ENCODE assay signal across 8 mouse cellular contexts in the genomic region with DNA sequence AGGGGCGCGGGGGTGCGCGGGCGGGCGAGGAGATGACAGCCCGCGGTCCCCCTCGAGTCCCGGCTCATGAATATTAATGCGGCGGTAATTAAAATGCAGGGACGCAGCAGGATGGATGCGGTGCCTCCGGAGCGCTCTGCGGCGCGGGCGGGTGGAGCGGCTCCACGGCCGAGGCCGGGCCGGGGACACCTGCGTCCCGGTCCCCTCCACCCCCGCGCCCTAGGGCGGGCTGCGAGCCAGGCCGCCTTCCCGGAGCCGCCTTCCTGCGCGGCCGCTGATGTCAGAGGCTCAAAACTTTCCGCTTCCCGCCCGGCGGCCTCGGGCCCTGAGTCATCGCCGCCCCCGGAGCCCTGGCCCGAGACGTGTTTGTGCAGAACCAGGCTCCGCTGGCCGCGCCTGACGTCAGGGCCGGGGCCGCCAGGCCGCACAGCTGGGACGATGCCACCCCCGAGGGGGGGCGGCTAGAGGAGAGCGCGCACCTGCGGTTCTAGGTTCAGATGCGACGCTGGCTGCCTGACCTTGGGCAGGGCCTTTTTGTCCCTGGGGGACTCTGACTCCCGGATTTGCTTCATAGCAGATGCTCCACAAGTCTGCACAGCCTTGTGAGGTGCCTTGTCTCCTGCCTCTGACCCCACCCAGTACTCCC.
DNase-seq lines count a peak whose midpoint lies in the region; ATAC-seq and TF ChIP-seq lines count a peak whose summit lies in the region.

No protein-coding gene starts in this region.

- H3K27me3 ChIP-seq in embryonic facial prominence, embryonic 11.5 days (ENCODE audit: control insufficient read depth, insufficient read depth, low read length) = no peaks in the 10 kb centered on the region
- peaks cover 48% of the 10 kb centered on the region for H3K27me3 ChIP-seq in liver, embryonic 11.5 days (replicated peaks; ENCODE audit: control insufficient read depth, insufficient read depth, low read length)
- H3K27me3 ChIP-seq in stomach, postnatal 0 days (ENCODE audit: control insufficient read depth, insufficient read depth, low read length) = no peaks in the 10 kb centered on the region

- H3K9me3 ChIP-seq in embryonic facial prominence, embryonic 11.5 days (replicated peaks; ENCODE audit: control insufficient read depth, low read length) = no peaks in the 10 kb centered on the region
- H3K9me3 ChIP-seq in liver, embryonic 11.5 days (ENCODE audit: control insufficient read depth, low read length) = no peaks in the 10 kb centered on the region
- H3K9me3 ChIP-seq in stomach, postnatal 0 days (ENCODE audit: control insufficient read depth, low read length) = no peaks in the 10 kb centered on the region

- H3K36me3 ChIP-seq in embryonic facial prominence, embryonic 11.5 days (replicated peaks; ENCODE audit: control insufficient read depth, insufficient read depth, low read depth, low read length) = no peaks in the 10 kb centered on the region
- no peaks in the 10 kb centered on the region for H3K36me3 ChIP-seq in liver, embryonic 11.5 days (ENCODE audit: control insufficient read depth, insufficient read depth, low read length)
- H3K36me3 ChIP-seq in stomach, postnatal 0 days (ENCODE audit: control insufficient read depth, insufficient read depth, low read length) = no peaks in the 10 kb centered on the region

- peak; percentile 87 for TF ChIP-seq EP300 in stomach, postnatal 0 days (optimal IDR thresholded peaks at IDR 0.05)

- peaks cover 28% of the 10 kb centered on the region for H3K4me1 ChIP-seq in embryonic facial prominence, embryonic 11.5 days (ENCODE audit: control insufficient read depth, insufficient read depth, low read length)
- peaks cover 47% of the 10 kb centered on the region for H3K4me1 ChIP-seq in liver, embryonic 11.5 days (replicated peaks; ENCODE audit: control insufficient read depth, insufficient read depth, low read length)
- peaks cover 23% of the 10 kb centered on the region for H3K4me1 ChIP-seq in stomach, postnatal 0 days (replicated peaks; ENCODE audit: control insufficient read depth, insufficient read depth)

- WGBS in embryonic facial prominence, embryonic 11.5 days = under 1% methylated on average over 52 of the region's 63 CpGs
- WGBS in liver, embryonic 11.5 days = under 1% methylated on average over 63 of the region's 63 CpGs
- WGBS in stomach, postnatal 0 days = under 1% methylated on average over 42 of the region's 63 CpGs

- H3K4me3 ChIP-seq in embryonic facial prominence, embryonic 11.5 days (ENCODE audit: low read depth, low read length) = peak overlapping the region; percentile 45
- peak overlapping the region; percentile 54 for H3K4me3 ChIP-seq in liver, embryonic 11.5 days (ENCODE audit: low read depth, low read length)
- peak overlapping the region; percentile 46 for H3K4me3 ChIP-seq in stomach, postnatal 0 days (ENCODE audit: low read depth, low read length)

- H3K27ac ChIP-seq in embryonic facial prominence, embryonic 11.5 days (replicated peaks; ENCODE audit: low read depth, low read length) = peak overlapping the region; percentile 78
- H3K27ac ChIP-seq in liver, embryonic 11.5 days (ENCODE audit: low read depth, low read length) = peak overlapping the region; percentile 56
- peak overlapping the region; percentile 93 for H3K27ac ChIP-seq in stomach, postnatal 0 days (replicated peaks)

- peak; percentile 95 for DNase-seq in right cerebral cortex, adult 18-20 months
- DNase-seq in right cerebral cortex, postnatal 4 days = no peak
- peak; percentile 65 for DNase-seq in embryonic facial prominence, embryonic 11.5 days (ENCODE audit: low spot score)
- peak; percentile 95 to 96 for DNase-seq in heart, adult 9 months (ENCODE audit: low spot score in 2 of 2)
- DNase-seq in kidney, adult 8-10 months = peak; percentile 91 to 94
- DNase-seq in liver, embryonic 11.5 days (ENCODE audit: low spot score) = no peak
- peak; percentile 84 for DNase-seq in naive thymus-derived CD4-positive, alpha-beta T cell, adult 2 months (ENCODE audit: low read depth)
- DNase-seq in stomach, postnatal 0 days (ENCODE audit: low spot score) = peak; percentile 93

- TF ChIP-seq CTCF in stomach, postnatal 0 days (IDR thresholded peaks at IDR 0.05; ENCODE audit: low read depth) = no peak

- ATAC-seq in embryonic facial prominence, embryonic 11.5 days (replicated peaks; ENCODE audit: insufficient number of reproducible peaks, low FRiP score, low TSS enrichment, low read depth) = peak; percentile 14
- no peak for ATAC-seq in liver, embryonic 11.5 days (replicated peaks; ENCODE audit: low FRiP score)
- peak; percentile 77 for ATAC-seq in stomach, postnatal 0 days (ENCODE audit: low FRiP score, low TSS enrichment)

- peak overlapping the region; percentile 83 for H3K9ac ChIP-seq in embryonic facial prominence, embryonic 11.5 days (replicated peaks; ENCODE audit: low read length)
- peak overlapping the region; percentile 66 for H3K9ac ChIP-seq in liver, embryonic 11.5 days (ENCODE audit: low read depth, low read length)
- H3K9ac ChIP-seq in stomach, postnatal 0 days (ENCODE audit: low read length) = peak overlapping the region; percentile 84

- H3K4me2 ChIP-seq in embryonic facial prominence, embryonic 11.5 days (ENCODE audit: low read depth, low read length) = peak overlapping the region; percentile 92
- H3K4me2 ChIP-seq in liver, embryonic 11.5 days = peak overlapping the region; percentile 86
- peak overlapping the region; percentile 81 for H3K4me2 ChIP-seq in stomach, postnatal 0 days (replicated peaks; ENCODE audit: low read depth)

Comparison
In these comparisons a context has a peak if more than half of its experiments do, and no peak if none do; other contexts are left out.
1. DNase-seq: peak in right cerebral cortex, adult 18-20 months (single experiment), embryonic facial prominence, embryonic 11.5 days (single experiment), heart, adult 9 months (2 of 2), kidney, adult 8-10 months (2 of 2), naive thymus-derived CD4-positive, alpha-beta T cell, adult 2 months (single experiment) and stomach, postnatal 0 days (single experiment); none in right cerebral cortex, postnatal 4 days (single experiment) and liver, embryonic 11.5 days (single experiment).
2. Peak in every context shown above with its lines, with median percentiles within 50 percentile points of each other: H3K27ac ChIP-seq, H3K4me2 ChIP-seq, H3K4me3 ChIP-seq and H3K9ac ChIP-seq.